Mouse (Mus musculus) left cerebral cortex, adult 9 months (tissue): ENCODE measurements around the gene Ofcc1.

Experiments used
- DNase-seq, 2 experiments: peaks; one replicate each; pipeline ENCODE4 v3.0.0; 2022; ENCODE audit warnings: low spot score in 2 of 2

Gene Ofcc1

GRCm38 (mm10) chr13:40243821-40244220, 117.4 kb downstream of the Ofcc1 start:
- DNase-seq, result no peak

DNA sequence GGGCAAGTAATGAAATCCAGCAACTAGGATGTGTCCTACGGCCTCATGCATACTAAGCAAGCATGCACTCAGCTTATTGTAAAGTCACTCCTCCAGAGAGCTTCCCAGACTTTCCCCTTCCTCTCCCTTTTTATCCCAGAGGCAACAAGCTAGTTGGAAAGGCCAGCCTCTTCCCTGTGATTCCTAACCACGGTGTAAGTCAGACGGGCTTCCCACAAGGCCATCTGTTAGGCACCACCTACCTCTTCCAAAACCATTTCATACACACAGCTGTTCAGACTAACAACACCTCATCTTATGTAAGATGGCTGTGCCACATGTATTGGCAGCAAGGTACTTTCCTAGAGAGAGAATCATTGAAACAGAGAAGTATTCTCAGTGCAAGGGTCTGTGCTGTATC, 124.9 kb downstream of the Ofcc1 start:
- DNase-seq, result peak in 1 of 2 experiments; percentile 42

GRCm38 (mm10) chr13:40208314-40208713, 152.9 kb downstream of the Ofcc1 start:
- DNase-seq, result no peak

DNA sequence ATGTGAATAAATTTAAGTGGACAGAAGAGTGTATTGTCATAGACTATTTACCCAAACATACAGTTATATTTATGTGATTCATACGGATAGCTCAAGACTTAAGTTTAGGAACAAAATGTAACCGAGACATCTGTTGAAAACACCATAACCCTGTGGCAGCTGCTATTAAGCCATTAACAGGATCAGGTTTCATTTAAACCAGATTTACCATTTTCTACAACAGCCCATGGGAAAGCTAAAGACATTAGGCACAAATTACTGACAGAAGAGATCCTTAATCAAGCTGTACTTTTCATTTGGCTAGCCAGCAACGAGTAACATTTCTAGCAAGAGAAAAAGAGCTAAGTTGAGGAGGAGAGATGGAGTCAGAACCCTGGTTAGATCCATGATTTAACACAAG, 179.5 kb downstream of the Ofcc1 start:
- DNase-seq, result no peak

DNA sequence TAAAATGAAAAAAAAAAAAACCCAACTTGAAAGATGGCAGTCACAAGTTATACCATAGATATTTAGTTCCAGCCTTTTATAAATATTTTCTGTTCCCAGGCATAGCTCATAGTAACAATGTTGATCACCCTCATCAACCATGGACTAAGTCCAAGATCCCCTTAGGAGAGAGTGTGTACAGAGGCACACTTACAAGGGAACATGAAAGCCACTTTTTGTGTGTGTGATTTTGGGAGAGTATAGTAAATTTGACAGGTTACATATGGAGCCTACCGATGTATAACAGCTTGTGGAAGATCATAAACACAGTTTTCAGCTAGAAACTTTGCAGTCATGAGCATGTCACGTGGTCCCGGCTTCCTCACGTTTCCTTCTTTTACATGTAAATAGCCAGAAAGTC, 189.5 kb downstream of the Ofcc1 start:
- DNase-seq, result no peak

DNA sequence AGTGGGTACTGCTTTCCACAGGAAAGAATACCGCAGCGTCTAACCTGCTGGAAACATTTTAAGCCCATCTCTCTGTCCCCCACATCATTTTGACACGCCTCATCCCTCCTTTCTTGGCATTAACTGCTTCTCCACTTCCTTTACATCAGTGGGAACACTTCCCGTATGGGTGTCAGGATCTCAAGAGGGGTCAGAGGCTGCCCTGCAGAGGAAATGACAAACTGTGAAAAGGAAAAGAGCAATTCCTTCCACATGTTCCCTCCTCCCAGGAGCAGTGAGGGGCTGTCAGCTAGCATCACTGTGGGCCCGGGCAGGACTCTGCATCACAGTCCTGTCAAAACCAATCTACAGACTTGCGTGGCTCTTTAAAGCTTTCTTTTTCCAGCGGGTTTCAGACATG, 193.4 kb downstream of the Ofcc1 start:
- DNase-seq, result no peak

DNA sequence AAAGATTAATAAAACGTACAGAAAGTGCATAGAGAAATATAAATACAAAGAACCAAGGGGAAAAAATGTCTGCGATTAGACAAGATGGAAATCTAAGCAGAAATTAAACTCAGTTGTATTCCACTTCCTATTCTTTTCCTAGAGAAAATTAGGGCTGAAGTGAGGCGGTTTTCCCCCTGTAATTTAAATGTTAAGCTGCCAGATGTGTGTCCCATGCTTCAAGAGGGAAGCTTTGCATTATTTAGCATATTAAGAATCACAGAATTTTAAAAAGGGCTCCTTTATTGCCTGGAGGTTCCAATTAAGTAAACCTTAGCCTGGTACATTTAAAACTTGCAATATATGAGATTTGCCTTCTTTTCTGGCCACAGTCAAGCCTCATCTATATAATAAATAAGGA, 205.8 kb downstream of the Ofcc1 start:
- no peak for DNase-seq

DNA sequence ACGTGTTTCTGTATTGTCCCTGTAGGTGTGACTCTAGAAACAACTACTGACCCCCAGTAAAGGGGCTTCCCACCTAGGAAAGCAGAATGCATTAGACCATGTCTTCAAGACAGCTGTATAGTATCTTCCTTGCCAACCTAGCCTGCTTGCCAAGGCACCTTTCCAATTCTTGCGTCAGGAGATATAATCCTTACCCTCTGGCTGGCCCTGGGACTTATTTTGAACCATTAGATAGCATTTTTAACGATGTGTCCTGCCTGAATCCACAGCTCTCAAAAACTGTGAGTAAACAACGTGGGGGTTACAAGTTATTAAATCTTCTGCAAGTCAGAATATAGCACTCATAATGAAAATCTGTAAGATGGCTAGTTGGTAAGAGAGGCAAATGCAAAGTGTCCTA, 221.3 kb downstream of the Ofcc1 start:
- no peak for DNase-seq

- no peak for DNase-seq
These were observed 225.2 kb downstream of the Ofcc1 start for GRCm38 (mm10) chr13:40136096-40136495.

DNA sequence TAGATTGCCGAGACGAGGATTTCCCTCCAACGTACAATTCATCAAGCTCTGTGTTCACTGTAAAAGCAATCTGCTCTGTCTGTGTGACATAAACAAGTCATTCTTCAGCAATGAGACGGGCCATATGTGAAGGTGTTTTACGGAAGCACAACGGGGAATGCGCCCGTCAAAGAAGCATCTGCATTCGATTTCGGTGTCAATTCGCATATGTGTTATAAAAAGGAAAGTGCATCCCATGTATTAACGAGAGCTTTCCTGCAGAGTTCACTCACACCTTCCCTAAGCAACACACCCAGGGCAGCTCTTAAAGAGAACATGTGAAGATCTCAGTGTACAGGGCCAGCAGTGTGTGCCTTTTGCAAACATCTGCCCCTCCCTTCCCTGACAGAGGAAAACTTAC, 225.6 kb downstream of the Ofcc1 start:
- DNase-seq, result no peak

DNA sequence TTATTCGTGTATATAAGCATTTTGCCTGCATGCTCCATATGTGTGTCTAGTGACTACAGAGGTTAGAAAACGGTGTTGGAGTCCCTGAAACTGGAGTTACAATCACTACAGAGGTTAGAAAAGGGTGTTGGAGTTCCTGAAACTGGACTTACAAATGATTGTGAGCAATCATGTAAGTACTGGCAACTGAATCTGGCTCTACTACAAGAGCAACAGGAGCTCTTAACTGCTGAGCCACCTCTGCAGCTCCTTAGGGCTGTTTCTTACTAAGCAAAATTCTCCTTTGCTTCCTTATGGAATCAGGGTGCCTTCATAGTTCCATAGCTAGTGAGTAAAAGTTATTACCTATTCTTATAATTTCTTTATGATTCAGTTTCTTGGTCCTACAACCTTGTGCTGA, 237.4 kb downstream of the Ofcc1 start:
- no peak for DNase-seq

- no peak for DNase-seq
These were observed 248.9 kb downstream of the Ofcc1 start for GRCm38 (mm10) chr13:40112336-40112735.

- DNase-seq, result no peak
These were observed 285.0 kb downstream of the Ofcc1 start for GRCm38 (mm10) chr13:40076236-40076635.

DNA sequence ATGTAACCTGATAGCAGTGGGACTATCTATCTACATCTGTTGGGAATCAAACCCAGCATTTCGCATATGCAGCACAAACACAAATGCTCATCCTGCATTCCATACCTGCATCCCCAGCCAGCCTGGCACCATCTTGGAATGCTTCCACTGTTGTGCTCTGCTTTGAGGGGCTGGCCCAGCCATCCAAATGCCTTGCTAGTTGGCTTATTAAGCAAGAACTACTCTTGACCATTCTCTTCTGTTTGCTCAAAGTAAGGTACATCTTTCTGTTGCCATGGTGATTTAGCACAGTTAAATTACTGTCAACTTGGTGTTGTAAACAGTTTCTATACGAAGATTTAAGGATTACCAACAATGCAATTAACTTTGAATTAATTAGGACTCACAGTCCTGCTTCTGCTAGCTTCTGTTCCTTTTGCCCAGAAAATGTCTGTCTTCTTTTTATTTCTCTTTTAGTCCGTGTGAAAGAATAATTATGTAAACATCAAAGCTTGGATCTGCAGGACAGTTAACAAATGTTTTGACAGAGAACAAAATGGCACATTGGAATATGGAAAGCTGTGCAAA, 286.3 kb downstream of the Ofcc1 start:
- peak in 1 of 2 experiments; percentile 4 for DNase-seq

DNA sequence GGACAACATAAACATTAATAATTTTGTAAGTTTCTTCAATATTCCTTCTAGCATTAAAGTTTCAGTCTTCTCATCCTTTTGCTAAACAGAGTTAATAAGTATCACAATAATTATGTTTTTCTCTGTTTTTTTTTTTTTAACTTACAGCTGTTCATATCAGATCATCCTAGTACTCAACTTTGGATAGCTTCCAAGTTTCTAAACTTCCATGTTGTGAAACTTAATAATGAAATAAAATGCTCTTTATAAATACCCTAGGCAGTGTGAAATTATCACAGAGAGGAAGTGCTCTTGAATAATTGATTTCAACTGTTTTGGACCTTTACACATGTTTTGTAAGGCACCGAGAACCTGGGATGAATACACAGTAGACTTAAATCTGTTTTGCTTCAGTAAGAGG, 291.2 kb downstream of the Ofcc1 start:
- no peak for DNase-seq

DNA sequence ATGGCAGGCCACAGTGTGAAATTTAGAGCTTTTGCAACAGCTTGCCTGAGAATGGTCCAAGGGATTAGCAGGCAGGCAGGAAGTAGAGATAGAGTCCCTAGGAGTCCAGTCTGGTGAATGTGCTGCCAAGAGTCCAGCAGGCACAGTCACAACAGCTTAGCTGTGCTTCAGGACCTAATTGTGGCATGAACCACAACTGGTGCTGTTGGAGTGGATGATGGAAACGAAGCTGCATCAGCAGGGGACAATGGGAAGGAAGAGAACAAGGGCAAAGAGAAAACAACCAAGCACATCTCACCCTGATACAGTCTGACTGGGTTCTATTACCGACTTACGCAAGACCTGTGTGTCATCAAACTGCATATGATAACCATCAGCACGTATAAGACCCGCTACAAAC, 300.0 kb downstream of the Ofcc1 start:
- DNase-seq, result no peak

- peak in 1 of 2 experiments; percentile 3 for DNase-seq
These were observed 323.4 kb downstream of the Ofcc1 start for GRCm38 (mm10) chr13:40037881-40038280.

- peak; percentile 8 to 46 for DNase-seq
These were observed 324.1 kb downstream of the Ofcc1 start for GRCm38 (mm10) chr13:40036981-40037765.

GRCm38 (mm10) chr13:40029426-40029825, 331.8 kb downstream of the Ofcc1 start:
- no peak for DNase-seq

GRCm38 (mm10) chr13:40028827-40029226, 332.4 kb downstream of the Ofcc1 start:
- no peak for DNase-seq

GRCm38 (mm10) chr13:40025816-40026215, 335.4 kb downstream of the Ofcc1 start:
- no peak for DNase-seq

DNA sequence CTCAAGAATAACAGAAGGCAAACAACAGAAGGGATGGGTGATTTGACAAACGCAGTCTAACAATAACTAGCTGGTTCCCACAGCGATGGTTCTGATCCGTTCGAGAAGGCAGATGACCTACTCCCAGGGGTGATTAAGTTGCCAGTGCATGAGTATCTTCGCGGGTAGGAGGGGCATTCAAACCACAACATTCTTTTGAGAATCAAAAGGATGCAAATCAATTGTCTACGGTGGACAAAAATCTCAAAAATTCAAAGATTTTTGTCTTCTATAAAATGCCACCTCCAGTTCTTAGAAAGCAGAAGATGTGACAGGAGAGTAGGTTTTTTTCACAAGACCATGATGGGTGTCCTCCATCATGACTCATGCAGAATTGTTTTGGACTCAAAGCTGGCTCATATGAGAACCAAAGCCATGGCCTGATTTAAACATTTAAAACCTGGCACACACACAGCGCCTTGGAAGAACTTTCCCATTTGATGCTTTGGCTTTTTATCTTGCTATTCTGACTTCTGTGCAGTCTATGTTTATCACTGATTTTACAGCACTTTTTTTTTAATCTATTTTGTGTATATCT, 338.0 kb downstream of the Ofcc1 start:
- no peak for DNase-seq

DNA sequence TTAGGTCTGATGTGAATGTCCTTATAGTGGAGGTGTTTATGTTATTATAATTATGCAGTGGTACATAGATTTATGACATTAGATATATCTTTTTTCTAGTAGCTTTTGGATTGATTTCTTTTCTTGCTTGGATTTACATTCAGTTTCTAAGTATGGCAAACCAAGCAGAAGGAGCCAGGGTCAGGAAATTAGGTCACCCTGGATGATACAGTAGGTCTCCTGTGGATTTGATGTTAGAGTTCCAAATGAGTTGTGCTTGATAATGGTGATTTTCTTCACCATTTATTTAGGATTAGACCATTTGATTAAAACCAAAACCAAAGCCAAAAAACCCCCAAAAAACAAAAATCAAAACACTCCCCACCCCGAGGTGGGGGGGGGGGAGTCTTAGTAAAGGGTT, 338.6 kb downstream of the Ofcc1 start:
- no peak for DNase-seq
